In genomic region chr10:40813627-40814026, GRCm38 (mm10) we compare ENCODE assay signal across 12 mouse cellular contexts.
DNase-seq lines count a peak whose midpoint lies in the region; ATAC-seq and TF ChIP-seq lines count a peak whose summit lies in the region.
"Had no signal": no experiment of that assay in that cellular context is flagged by ENCODE, and none has a peak within 500 bp of the region (broad histone marks: within the 10 kb centered on the region; RNA-seq: fewer than 3 reads in every experiment).

No protein-coding gene starts in this region.

- WGBS in lung, postnatal 0 days: 74% methylated on average over 4 of the region's 4 CpGs

- no peak overlapping the region for H3K4me2 ChIP-seq in lung, postnatal 0 days (replicated peaks; ENCODE audit: low read depth, low read length)
- H3K4me2 ChIP-seq: embryonic facial prominence, embryonic 15.5 days had no signal

- no peaks in the 10 kb centered on the region for H3K9me3 ChIP-seq in lung, postnatal 0 days (ENCODE audit: low read length)
- H3K9me3 ChIP-seq: embryonic facial prominence, embryonic 15.5 days had no signal

- no peak for TF ChIP-seq EP300 in lung, postnatal 0 days (IDR thresholded peaks at IDR 0.05)

- H3K9ac ChIP-seq in lung, postnatal 0 days (replicated peaks; ENCODE audit: low read depth): no peak overlapping the region
- H3K9ac ChIP-seq: embryonic facial prominence, embryonic 15.5 days had no signal

- H3K4me3 ChIP-seq in lung, postnatal 0 days (ENCODE audit: low read depth, low read length): no peak overlapping the region
- H3K4me3 ChIP-seq: embryonic facial prominence, embryonic 15.5 days had no signal

- TF ChIP-seq CTCF in lung, postnatal 0 days (IDR thresholded peaks at IDR 0.05): peak; percentile 57

- no peaks in the 10 kb centered on the region for H3K36me3 ChIP-seq in lung, postnatal 0 days (ENCODE audit: insufficient read depth, low read length)
- H3K36me3 ChIP-seq: embryonic facial prominence, embryonic 15.5 days had no signal

- DNase-seq in frontal cortex, adult 2 months (ENCODE audit: extremely low spot score in 1 of 2, low spot score in 1 of 2): no peak
- peak; percentile 9 for DNase-seq in lung, postnatal 0 days (ENCODE audit: low spot score)
- DNase-seq in lung, postnatal 25 days (ENCODE audit: low spot score): no peak
- DNase-seq in R1 (ENCODE audit: low read depth, low spot score): peak; percentile 56
- DNase-seq in retina, postnatal 1 day: peak; percentile 42
- DNase-seq in left cerebral cortex, adult 9 months (ENCODE audit: low spot score in 2 of 2): no peak
- no peak for DNase-seq in adrenal gland, postnatal 14 days
- DNase-seq: heart, postnatal 4 days; kidney, postnatal 25 days; left cerebral cortex, postnatal 4 days had no signal

- no peaks in the 10 kb centered on the region for H3K27me3 ChIP-seq in lung, postnatal 0 days (replicated peaks; ENCODE audit: insufficient read depth, low read length)
- H3K27me3 ChIP-seq: embryonic facial prominence, embryonic 15.5 days had no signal

- peak; percentile 53 for ATAC-seq in frontal cortex, adult (ENCODE audit: low TSS enrichment)
- no peak for ATAC-seq in lung, postnatal 0 days

- no peaks in the 10 kb centered on the region for H3K4me1 ChIP-seq in lung, postnatal 0 days (ENCODE audit: insufficient read depth, low read depth, low read length)
- H3K4me1 ChIP-seq: embryonic facial prominence, embryonic 15.5 days had no signal

- no peak overlapping the region for H3K27ac ChIP-seq in lung, postnatal 0 days (ENCODE audit: low read length)
- H3K27ac ChIP-seq: embryonic facial prominence, embryonic 15.5 days had no signal

Comparison
In these comparisons a context has a peak if more than half of its experiments do, and no peak if none do; other contexts are left out.
1. DNase-seq: peak in lung, postnatal 0 days (single experiment), R1 (single experiment) and retina, postnatal 1 day (single experiment); none in frontal cortex, adult 2 months (0 of 2), lung, postnatal 25 days (single experiment), left cerebral cortex, adult 9 months (0 of 2) and adrenal gland, postnatal 14 days (single experiment).